Mouse (Mus musculus): ENCODE data around the gene Eif1b. TPM values are rescaled to one million over a fixed set of nuclear protein-coding genes. Genes with fewer than 3 reads are reported as not detected.

Eif1b gene
- 97.5 TPM for polyA plus RNA-seq (2017; shearing (Covaris generic))

GRCm38 (mm10) chr9:120492010-120492399, at the start of gene Eif1b:
Eif1b (plus strand) TSS chr9:120492232.

GRCm38 (mm10) chr9:120539662-120540251, 47.7 kb downstream of the Eif1b start, which contains the start of gene Entpd3:
Entpd3 (plus strand) TSS chr9:120539818.

Other genes with a start within 250 kb of the Eif1b start
- not detected for gene Myrip, start 190.7 kb upstream of the Eif1b start, polyA plus RNA-seq (2017; shearing (Covaris generic))
- gene Entpd3, start 47.6 kb downstream of the Eif1b start, polyA plus RNA-seq (2017; shearing (Covaris generic)), result not detected
- 887 TPM for gene Rpl14, start 79.2 kb downstream of the Eif1b start, polyA plus RNA-seq (2017; shearing (Covaris generic))

Data from activated CD4-positive, CD25-positive, alpha-beta regulatory T cell, adult 9 weeks (primary cell).